Mouse (Mus musculus) CH12.LX (cell line): ENCODE data around the gene Rrp7a. TPM values are rescaled to one million over a fixed set of nuclear protein-coding genes. Genes with fewer than 3 reads are reported as not detected.

Experiments used
- DNase-seq: peaks from one replicate; pipeline ENCODE4 v3.0.0-alpha.2; 2013; ENCODE audit errors: extremely low read depth
- H3K27ac ChIP-seq: 2 replicates; pipeline ENCODE4 v1.5.1; 2012; ENCODE audit warnings: low read depth, mild to moderate bottlenecking, control low read depth, moderate library complexity; ENCODE audit not compliant: insufficient read depth
- H3K27me3 ChIP-seq: replicated peaks from 2 replicates; pipeline ENCODE3; 2012; ENCODE audit warnings: inconsistent platforms
- H3K36me3 ChIP-seq, 2 experiments: replicated peaks in 1 of 2; 2 replicates each; pipeline versions ENCODE3 to v1.6.1; 2012; ENCODE audit warnings: inconsistent platforms in 1 of 2, low read length in 1 of 2, mild to moderate bottlenecking in 1 of 2, mixed read lengths in 1 of 2, moderate library complexity in 1 of 2; ENCODE audit not compliant: control insufficient read depth in 1 of 2, insufficient read depth in 1 of 2
- H3K4me1 ChIP-seq, 2 experiments: 2 replicates each; pipeline ENCODE4 v1.6.1; 2012; ENCODE audit warnings: inconsistent platforms in 1 of 2, moderate library complexity in 1 of 2; ENCODE audit not compliant: insufficient read depth in 2 of 2, control insufficient read depth in 1 of 2
- H3K4me2 ChIP-seq: 2 replicates; pipeline ENCODE4 v1.6.1; 2012; ENCODE audit warnings: low read depth, mild to moderate bottlenecking, control low read depth; ENCODE audit not compliant: poor library complexity, insufficient read depth, severe bottlenecking
- H3K4me3 ChIP-seq, 3 experiments: fragments of 150-350 bp in 1 of 3; sonication (generic) in 1 of 3; replicated peaks in 1 of 3; 2 replicates each; pipeline versions ENCODE3 to v1.5.1; 2011 to 2012; ENCODE audit warnings: low read depth in 2 of 3, low read length in 2 of 3, mild to moderate bottlenecking in 2 of 3, moderate library complexity in 2 of 3, control low read depth in 1 of 3, improper control_type of control experiment in 1 of 3, inconsistent platforms in 1 of 3, mixed read lengths in 1 of 3; ENCODE audit not compliant: poor library complexity in 1 of 3
- H3K79me2 ChIP-seq: replicated peaks from 2 replicates; pipeline ENCODE4 v1.6.1; 2012; ENCODE audit warnings: mild to moderate bottlenecking, moderate library complexity; ENCODE audit not compliant: control insufficient read depth, poor library complexity, insufficient read depth, severe bottlenecking; ENCODE audit errors: extremely low read depth
- H3K9ac ChIP-seq: 2 replicates; pipeline ENCODE4 v1.6.1; 2012; ENCODE audit warnings: low read depth, mild to moderate bottlenecking, control low read depth, moderate library complexity; ENCODE audit not compliant: insufficient read depth
- H3K9me3 ChIP-seq: replicated peaks from 2 replicates; pipeline ENCODE3; 2012; ENCODE audit warnings: low read length, inconsistent platforms, mixed read lengths
- BHLHE40 ChIP-seq: IDR thresholded peaks from 2 replicates; pipeline ENCODE4 v1.6.1; 2011; ENCODE audit warnings: mild to moderate bottlenecking, low read depth, low read length, improper control_type of control experiment
- CHD2 ChIP-seq: IDR thresholded peaks from 2 replicates; pipeline ENCODE4 v1.6.1; 2011; ENCODE audit warnings: low read length, improper control_type of control experiment
- CTCF ChIP-seq, 2 experiments: IDR thresholded peaks in 1 of 2; conservative IDR thresholded peaks in 1 of 2; 2 replicates each; pipeline ENCODE4 v1.5.1; 2011 to 2012; ENCODE audit warnings: low read depth in 2 of 2, low read length in 2 of 2, improper control_type of control experiment in 1 of 2, inconsistent platforms in 1 of 2, mild to moderate bottlenecking in 1 of 2, moderate library complexity in 1 of 2
- E2F4 ChIP-seq: IDR thresholded peaks from 2 replicates; pipeline ENCODE4 v1.6.1; 2011; ENCODE audit warnings: low read depth, low read length, improper control_type of control experiment; ENCODE audit not compliant: insufficient replicate concordance
- ELF1 ChIP-seq: IDR thresholded peaks from 2 replicates; pipeline ENCODE4 v1.6.1; 2014; ENCODE audit warnings: low read depth, mild to moderate bottlenecking, inconsistent platforms, low read length, improper control_type of control experiment
- EP300 ChIP-seq: IDR thresholded peaks from 2 replicates; pipeline ENCODE4 v1.6.1; 2011; ENCODE audit warnings: low read length, improper control_type of control experiment
- ETS1 ChIP-seq: conservative IDR thresholded peaks from 2 replicates; pipeline ENCODE4 v1.6.1; 2012; ENCODE audit warnings: low read depth, mild to moderate bottlenecking, inconsistent platforms, low read length, improper control_type of control experiment, moderate library complexity
- GABPA ChIP-seq: IDR thresholded peaks from 2 replicates; pipeline ENCODE4 v1.6.1; 2012; ENCODE audit warnings: low read depth, low read length, improper control_type of control experiment, inconsistent platforms; ENCODE audit not compliant: insufficient replicate concordance
- HCFC1 ChIP-seq: IDR thresholded peaks from 2 replicates; pipeline ENCODE4 v1.6.1; 2012; ENCODE audit warnings: low read depth, mild to moderate bottlenecking, inconsistent platforms, low read length, improper control_type of control experiment
- IRF4 ChIP-seq: IDR thresholded peaks from 2 replicates; pipeline ENCODE4 v1.6.1; 2014; ENCODE audit warnings: low read depth, mild to moderate bottlenecking, inconsistent platforms, low read length, improper control_type of control experiment
- JUN ChIP-seq: IDR thresholded peaks from 2 replicates; pipeline ENCODE4 v1.6.1; 2011; ENCODE audit warnings: low read depth, mild to moderate bottlenecking, low read length, improper control_type of control experiment, moderate library complexity; ENCODE audit not compliant: insufficient read depth
- KAT2A ChIP-seq: IDR thresholded peaks from 2 replicates; pipeline ENCODE4 v1.6.1; 2012; ENCODE audit warnings: low read length, improper control_type of control experiment, inconsistent platforms; ENCODE audit not compliant: insufficient replicate concordance
- MAX ChIP-seq: IDR thresholded peaks from 2 replicates; pipeline ENCODE4 v1.6.1; 2011; ENCODE audit warnings: low read length, improper control_type of control experiment
- MAZ ChIP-seq: IDR thresholded peaks from 2 replicates; pipeline ENCODE4 v1.6.1; 2012; ENCODE audit warnings: low read depth, mild to moderate bottlenecking, inconsistent platforms, low read length, improper control_type of control experiment, moderate library complexity
- MXI1 ChIP-seq: IDR thresholded peaks from 2 replicates; pipeline ENCODE4 v1.6.1; 2011; ENCODE audit warnings: mild to moderate bottlenecking, low read depth, low read length, improper control_type of control experiment
- NELFE ChIP-seq: IDR thresholded peaks from 2 replicates; pipeline ENCODE4 v1.6.1; 2011; ENCODE audit warnings: low read depth, low read length, improper control_type of control experiment
- NRF1 ChIP-seq: IDR thresholded peaks from 2 replicates; pipeline ENCODE4 v1.6.1; 2014; ENCODE audit warnings: low read depth, mild to moderate bottlenecking, inconsistent platforms, low read length, improper control_type of control experiment, moderate library complexity
- PAX5 ChIP-seq: IDR thresholded peaks from 2 replicates; pipeline ENCODE4 v1.6.1; 2012; ENCODE audit warnings: low read length, inconsistent platforms, mixed read lengths
- POLR2A ChIP-seq: IDR thresholded peaks from 2 replicates; pipeline ENCODE4 v1.6.1; 2011; ENCODE audit warnings: low read depth, mild to moderate bottlenecking, improper control_type of control experiment, low read length
- POLR2AphosphoS2 ChIP-seq: IDR thresholded peaks from 2 replicates; pipeline ENCODE4 v1.6.1; 2011; ENCODE audit warnings: low read depth, low read length, improper control_type of control experiment
- RAD21 ChIP-seq: IDR thresholded peaks from 2 replicates; pipeline ENCODE4 v1.6.1; 2011; ENCODE audit warnings: low read depth, mild to moderate bottlenecking, low read length, improper control_type of control experiment, moderate library complexity
- SIN3A ChIP-seq: IDR thresholded peaks from 2 replicates; pipeline ENCODE4 v1.6.1; 2012; ENCODE audit warnings: low read length, improper control_type of control experiment, inconsistent platforms
- TBP ChIP-seq: conservative IDR thresholded peaks from 2 replicates; pipeline ENCODE4 v1.6.1; 2011; ENCODE audit warnings: low read depth, low read length, improper control_type of control experiment
- TCF12 ChIP-seq: IDR thresholded peaks from 2 replicates; pipeline ENCODE4 v1.6.1; 2014; ENCODE audit warnings: low read depth, mild to moderate bottlenecking, inconsistent platforms, low read length, improper control_type of control experiment
- USF1 ChIP-seq: IDR thresholded peaks from 2 replicates; pipeline ENCODE4 v1.6.1; 2014; ENCODE audit warnings: low read depth, mild to moderate bottlenecking, inconsistent platforms, low read length, improper control_type of control experiment
- ZC3H11A ChIP-seq: IDR thresholded peaks from 2 replicates; pipeline ENCODE4 v1.6.1; 2012; ENCODE audit warnings: low read depth, mild to moderate bottlenecking, inconsistent platforms, low read length, improper control_type of control experiment
- ZMIZ1 ChIP-seq: IDR thresholded peaks from 2 replicates; pipeline ENCODE4 v1.6.1; 2012; ENCODE audit warnings: low read depth, mild to moderate bottlenecking, inconsistent platforms, low read length, improper control_type of control experiment
- ZNF384 ChIP-seq: IDR thresholded peaks from 2 replicates; pipeline ENCODE4 v1.6.1; 2012; ENCODE audit warnings: low read depth, low read length, improper control_type of control experiment, inconsistent platforms
- dilution Hi-C: fragments of 300-500 bp; cut with MboI; formaldehyde crosslinking; loops from 2 replicates; pipeline ENCODE4 v1.14.3; 2020; ENCODE audit warnings: low sequenced_read_pairs; ENCODE audit not compliant: extremely low pct_unique_long_range_greater_than_20kb, extremely low pct_ligation_motif_present
- in situ Hi-C: fragments of 300-500 bp; cut with MboI; formaldehyde crosslinking; loops from 3 replicates; pipeline ENCODE4 v1.14.3; 2019; ENCODE audit warnings: low sequenced_read_pairs, low pct_ligation_motif_present, low pct_unique_long_range_greater_than_20kb, mixed read lengths
- polyA plus RNA-seq: library from polyadenylated mRNA; unstranded; fragments of >175 nt; gene quantifications from 2 replicates; pipeline ENCODE4 v1.2.1, GENCODE M21; 2012; ENCODE audit warnings: low read depth; ENCODE audit not compliant: insufficient read length
- total RNA-seq, 2 experiments: library from RNA; depleted of rRNA; stranded (reverse); fragments of 300-350 nt in 1 of 2; fragments of >200 nt in 1 of 2; gene quantifications; 2 replicates each; pipeline ENCODE4 v1.2.3; 2012 to 2014

Rrp7a gene
- total and polyA plus RNA-seq, 3 experiments, result 126 to 262 (median 156) TPM

DNA sequence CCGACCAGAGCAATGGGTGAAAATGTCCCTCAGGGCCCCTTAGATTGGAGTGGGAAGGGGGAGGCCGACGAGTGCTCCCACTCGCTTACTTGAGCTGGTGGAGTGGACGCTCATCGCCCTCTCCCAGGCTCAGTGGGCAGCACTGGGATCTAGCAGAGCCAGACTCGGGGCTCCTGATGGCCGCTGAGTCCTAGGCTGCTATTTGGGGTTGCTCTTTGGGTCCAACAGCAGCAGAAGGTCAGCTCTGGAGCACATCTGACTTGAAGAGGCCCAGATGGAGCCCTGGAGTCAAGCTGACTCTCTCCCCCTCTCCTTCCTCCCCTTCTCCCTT lies 22.3 kb downstream of the Rrp7a start:
- H3K36me3 ChIP-seq, result peaks cover 11 to 39% of the 10 kb centered on the region in 2 experiments
- in situ Hi-C loops, result no loop called here
- dilution Hi-C loops, result no loop called here
- peak overlapping the region; percentile 87 for H3K9ac ChIP-seq
- peaks cover 0 to 41% of the 10 kb centered on the region in 2 experiments; a peak in 2 of 4 replicates for H3K4me1 ChIP-seq
- peak overlapping the region; percentile 67 for H3K4me2 ChIP-seq
- H3K4me3 ChIP-seq, result peak overlapping the region; percentile 76 to 81 (median 77)
- no peak for DNase-seq
- no peaks in the 10 kb centered on the region for H3K79me2 ChIP-seq
- H3K27ac ChIP-seq, result no peak overlapping the region
- H3K9me3 ChIP-seq, result no peaks in the 10 kb centered on the region
- peak; percentile 91; the same call in 1 of the 2 replicates for TF ChIP-seq NELFE
- TF ChIP-seq EP300, result no peak
- TF ChIP-seq TCF12, result no peak
- TF ChIP-seq JUN, result no peak
- TF ChIP-seq ZC3H11A, result no peak
- TF ChIP-seq RAD21, result no peak
- TF ChIP-seq BHLHE40, result no peak
- TF ChIP-seq POLR2A, result no peak
- no peak for TF ChIP-seq MAZ
- no peaks in the 10 kb centered on the region for H3K27me3 ChIP-seq

DNA sequence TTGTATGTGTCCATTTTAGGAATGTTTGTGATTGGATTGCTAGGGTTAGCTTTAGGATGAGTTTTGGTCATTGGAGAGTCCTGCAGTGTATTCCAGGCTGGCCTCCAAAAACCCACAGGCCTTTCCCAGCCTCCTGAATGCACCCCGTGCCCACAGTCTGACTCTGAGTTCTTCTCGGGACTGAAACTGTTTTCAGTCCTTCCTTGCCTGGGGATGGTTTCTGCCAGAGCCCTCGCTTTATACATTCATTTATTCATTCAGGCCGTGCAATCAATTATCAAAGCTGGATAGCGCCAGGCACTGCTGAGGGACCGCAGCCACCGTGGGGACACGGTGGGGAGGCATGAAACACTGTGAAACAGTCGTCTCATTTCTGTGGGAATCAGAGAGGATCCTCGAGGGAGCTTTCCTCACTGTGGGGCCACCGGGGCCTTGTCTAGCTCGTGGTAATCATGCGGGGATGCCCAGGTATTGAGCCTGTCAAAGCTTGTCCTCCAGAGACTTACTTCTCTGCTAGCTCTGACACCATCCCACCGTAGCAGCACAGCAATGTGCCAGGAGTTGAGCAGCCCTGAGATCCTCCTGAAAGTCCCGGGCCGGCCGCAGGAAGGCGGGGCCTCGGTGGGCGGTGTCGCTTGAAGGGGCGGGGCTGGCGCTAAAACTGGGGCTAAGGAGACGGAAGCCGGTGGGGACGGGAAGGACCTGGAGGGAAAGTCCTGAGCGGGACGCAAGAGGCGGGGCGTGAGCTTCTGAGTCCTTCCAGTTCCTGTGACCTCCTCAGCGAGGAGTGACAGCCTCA lies 22.9 kb downstream of the Rrp7a start:
- in situ Hi-C loops (loop anchor here (25.0 kb wide), 1 partner anchor 837 kb away; the partner anchor contains the start of genes 1500009C09Rik and Sept3), dilution Hi-C loops (no loop called here)
- Histone ChIP-seq H3K79me2 (no peaks in the 10 kb centered on the region), H3K36me3 (peaks cover 8 to 34% of the 10 kb centered on the region in 2 experiments), H3K9me3 (no peaks in the 10 kb centered on the region), H3K4me2 (peak overlapping the region; percentile 62), H3K27me3 (no peaks in the 10 kb centered on the region), H3K27ac (peak overlapping the region; percentile 5; the same call in 1 of the 2 replicates), H3K9ac (peak overlapping the region; percentile 87; the same call in 1 of the 2 replicates), H3K4me1 (peaks cover 0 to 45% of the 10 kb centered on the region in 2 experiments; a peak in 2 of 4 replicates), H3K4me3 (peak overlapping the region; percentile 76 to 81 (median 77))
- peak; percentile 97 for DNase-seq
- no peak for TF ChIP-seq CHD2
- no peak for TF ChIP-seq USF1
- no peak for TF ChIP-seq ZNF384
- TF ChIP-seq MAX, result peak; percentile 35; the same call in 1 of the 2 replicates
- TF ChIP-seq MAZ, result 0 out of 2 replicates have a peak, but pooled peaks have one; percentile 35
- no peak for TF ChIP-seq GABPA
- TF ChIP-seq PAX5, result no peak
- peak; percentile 93 for TF ChIP-seq POLR2A
- peak; percentile 83 for TF ChIP-seq HCFC1
- peak; percentile 67 for TF ChIP-seq TBP
- TF ChIP-seq E2F4, result peak; percentile 16; the same call in 1 of the 2 replicates
- peak; percentile 66 for TF ChIP-seq TCF12
- TF ChIP-seq ELF1, result peak; percentile 84
- TF ChIP-seq POLR2AphosphoS2, result peak; percentile 36; the same call in 1 of the 2 replicates
- TF ChIP-seq SIN3A, result peak; percentile 51; the same call in 1 of the 2 replicates
- TF ChIP-seq RAD21, result no peak; the same call in 1 of the 2 replicates
- TF ChIP-seq IRF4, result no peak; the same call in 1 of the 2 replicates
- TF ChIP-seq NELFE, result peak; percentile 37; the same call in 1 of the 2 replicates
- no peak; the same call in 1 of the 2 replicates for TF ChIP-seq EP300
- TF ChIP-seq ZC3H11A, result no peak
- no peak for TF ChIP-seq CTCF (conservative IDR thresholded peaks at IDR 0.05 in 1 of 2, IDR thresholded peaks at IDR 0.05 in 1 of 2; ENCODE audit: low read depth in 2 of 2, low read length in 2 of 2)
- TF ChIP-seq ZMIZ1, result no peak
- TF ChIP-seq ETS1, result peak; percentile 23; the same call in 1 of the 2 replicates
- peak; percentile 22; the same call in 1 of the 2 replicates for TF ChIP-seq BHLHE40
- peak; percentile 80 for TF ChIP-seq MXI1
- TF ChIP-seq NRF1, result 0 out of 2 replicates have a peak, but pooled peaks have one; percentile 11
- TF ChIP-seq KAT2A, result 0 out of 2 replicates have a peak, but pooled peaks have one; percentile 6
